Mouse (Mus musculus) limb, embryonic 11.5 days (tissue): ENCODE results near the gene Ccdc74a. TPM values are rescaled to one million over a fixed set of nuclear protein-coding genes. Genes with fewer than 3 reads are reported as not detected.

Experiments used
- ATAC-seq: fragments of 200-750 bp; cut with Nextera tagmentation; 2 replicates; pipeline ENCODE4 v1.8.0; 2017; ENCODE audit warnings: low read depth; ENCODE audit not compliant: insufficient number of reproducible peaks, low FRiP score, low TSS enrichment
- DNase-seq: peaks from one replicate; pipeline ENCODE4 v3.0.0-alpha.2; 2015; ENCODE audit warnings: low spot score
- H3K27ac ChIP-seq: fragments of 300-500 bp; sonication (generic); replicated peaks from 2 replicates; pipeline ENCODE4 v1.5.1; 2014; ENCODE audit warnings: low read depth, mild to moderate bottlenecking, low read length
- H3K27me3 ChIP-seq: fragments of 300-500 bp; sonication (generic); 2 replicates; pipeline ENCODE4 v1.6.1; 2014; ENCODE audit warnings: mild to moderate bottlenecking, low read length, mixed read lengths; ENCODE audit not compliant: control insufficient read depth, insufficient read depth
- H3K36me3 ChIP-seq: fragments of 300-500 bp; sonication (generic); 2 replicates; pipeline ENCODE4 v1.6.1; 2014; ENCODE audit warnings: mild to moderate bottlenecking, low read length, moderate library complexity, mixed read lengths; ENCODE audit not compliant: control insufficient read depth, insufficient read depth
- H3K4me1 ChIP-seq: fragments of 300-500 bp; sonication (generic); 2 replicates; pipeline ENCODE4 v1.6.1; 2014; ENCODE audit warnings: low read length, mixed read lengths; ENCODE audit not compliant: control insufficient read depth, insufficient read depth
- H3K4me2 ChIP-seq: fragments of 300-500 bp; sonication (generic); 2 replicates; pipeline ENCODE4 v1.6.1; 2014; ENCODE audit warnings: low read depth, mild to moderate bottlenecking, moderate library complexity; ENCODE audit not compliant: severe bottlenecking
- H3K4me3 ChIP-seq: fragments of 300-500 bp; sonication (generic); 2 replicates; pipeline ENCODE4 v1.5.1; 2014; ENCODE audit warnings: low read depth, low read length
- H3K9ac ChIP-seq: fragments of 300-500 bp; sonication (generic); 2 replicates; pipeline ENCODE4 v1.6.1; 2014; ENCODE audit warnings: mild to moderate bottlenecking, low read length
- H3K9me3 ChIP-seq: fragments of 300-500 bp; sonication (generic); 2 replicates; pipeline ENCODE4 v1.6.1; 2016; ENCODE audit warnings: low read length; ENCODE audit not compliant: control insufficient read depth
- WGBS: fragments of 180-500 bp; shearing (Covaris S2); extraction: QIAGEN DNeasy Blood & Tissue Kit; methylation state at CpG from one replicate; pipeline ENCODE4 v1.1.7; 2014; 5-methylcytosine and 5-hydroxymethylcytosine counted together
- polyA plus RNA-seq: library from polyadenylated mRNA; unstranded; fragments of >200 nt; fragmentation: Nextera tagmentation; extraction: Ambion mirVana; gene quantifications from 2 replicates; pipeline ENCODE4 v1.2.1, GENCODE M21; 2014

Ccdc74a gene
- polyA plus RNA-seq, 1 experiment from 2014 or later, result 5.7 TPM

DNA sequence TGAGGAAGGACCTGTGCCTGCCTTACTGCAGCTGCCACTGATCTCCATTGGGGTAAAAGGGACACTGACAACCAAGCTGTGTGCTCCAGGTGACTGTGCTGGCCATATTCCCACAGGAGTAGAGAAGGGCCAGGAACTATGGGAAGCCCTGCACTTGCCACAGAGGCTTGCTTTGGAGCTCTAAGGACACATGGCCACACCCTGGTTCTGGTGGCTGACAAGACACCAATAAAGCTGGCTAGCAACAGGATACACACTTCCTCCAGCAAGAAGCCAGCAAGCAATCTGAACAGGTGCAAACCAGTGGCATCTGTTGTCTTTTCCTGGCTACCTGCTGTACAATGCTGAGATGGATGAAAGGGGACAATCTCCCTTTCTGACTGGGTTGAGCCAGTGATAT is 23.6 kb downstream of the Ccdc74a start:
- H3K9me3 ChIP-seq, result no peaks in the 10 kb centered on the region
- H3K27me3 ChIP-seq, result no peaks in the 10 kb centered on the region
- H3K9ac ChIP-seq, result no peak overlapping the region
- H3K27ac ChIP-seq, result no peak overlapping the region
- DNase-seq (no peak), ATAC-seq (no peak)
- no peak overlapping the region for H3K4me2 ChIP-seq
- H3K36me3 ChIP-seq, result peaks cover 10% of the 10 kb centered on the region
- no peaks in the 10 kb centered on the region for H3K4me1 ChIP-seq
- no peak overlapping the region for H3K4me3 ChIP-seq

GRCm38 (mm10) chr16:17694860-17695259 is 48.6 kb downstream of the Ccdc74a start:
- Histone ChIP-seq H3K27ac (no peak overlapping the region), H3K4me2 (no peak overlapping the region), H3K4me3 (no peak overlapping the region), H3K9me3 (no peaks in the 10 kb centered on the region), H3K27me3 (no peaks in the 10 kb centered on the region), H3K36me3 (peaks cover 4% of the 10 kb centered on the region; the same call in 1 of the 2 replicates), H3K4me1 (no peaks in the 10 kb centered on the region), H3K9ac (no peak overlapping the region)
- WGBS, result 92% methylated on average over 3 of the region's 3 CpGs
- DNase-seq (no peak), ATAC-seq (no peak)

Other genes with a start within 250 kb of the Ccdc74a start
- gene Snap29, start 240.5 kb upstream of the Ccdc74a start, polyA plus RNA-seq, result 5.9 and 7.0 TPM in 2 replicates
- 33.2 and 33.6 TPM in 2 replicates for gene Pi4ka, start 240.2 kb upstream of the Ccdc74a start, polyA plus RNA-seq
- gene Crkl, start 194.5 kb upstream of the Ccdc74a start, polyA plus RNA-seq, result 90.4 and 95.2 TPM in 2 replicates
- gene Aifm3, start 156.9 kb upstream of the Ccdc74a start, polyA plus RNA-seq, result 0.26 and 0.63 TPM in 2 replicates
- gene Lztr1, start 137.8 kb upstream of the Ccdc74a start, polyA plus RNA-seq, result 76.1 and 92.9 TPM in 2 replicates
- gene Thap7, start 115.3 kb upstream of the Ccdc74a start, polyA plus RNA-seq, result 49.1 and 58.7 TPM in 2 replicates
- gene Lrrc74b, start 85.2 kb upstream of the Ccdc74a start, polyA plus RNA-seq, result 0.20 TPM in 1 of 2 replicates, not detected in the other
- 0.27 and 0.47 TPM in 2 replicates for gene P2rx6, start 84.6 kb upstream of the Ccdc74a start, polyA plus RNA-seq
- 1.1 and 1.8 TPM in 2 replicates for gene Slc7a4, start 63.3 kb upstream of the Ccdc74a start, polyA plus RNA-seq
- gene Smpd4, start 27.1 kb upstream of the Ccdc74a start, polyA plus RNA-seq, result 67.9 and 71.1 TPM in 2 replicates
- gene Med15, start 86.4 kb downstream of the Ccdc74a start, polyA plus RNA-seq, result 42.2 and 45.5 TPM in 2 replicates
- gene Klhl22, start 113.1 kb downstream of the Ccdc74a start, polyA plus RNA-seq, result 68.2 and 68.7 TPM in 2 replicates
- 23.4 and 26.4 TPM in 2 replicates for gene Scarf2, start 150.8 kb downstream of the Ccdc74a start, polyA plus RNA-seq
- 0.73 and 0.77 TPM in 2 replicates for gene B830017H08Rik, start 186.7 kb downstream of the Ccdc74a start, polyA plus RNA-seq
- 3.0 and 3.2 TPM in 2 replicates for gene Car15, start 191.9 kb downstream of the Ccdc74a start, polyA plus RNA-seq
- 0.48 TPM in 1 of 2 replicates, not detected in the other for gene Gm20518, start 245.2 kb downstream of the Ccdc74a start, polyA plus RNA-seq
- gene Tssk1, start 247.8 kb downstream of the Ccdc74a start, polyA plus RNA-seq, result not detected in 2 replicates